Mouse (Mus musculus): ENCODE results near the gene Ggps1. TPM values are rescaled to one million over a fixed set of nuclear protein-coding genes. Genes with fewer than 3 reads are reported as not detected.

Ggps1 gene
- total RNA-seq (2017), result 40.1 and 45.9 TPM in 2 replicates

GRCm38 (mm10) chr13:14063013-14063941 lies at the start of gene Ggps1, which contains the start of gene Arid4b:
TSS of gene Ggps1 (minus strand) at chr13:14063488.
TSS of gene Arid4b (plus strand) at chr13:14063232.
- peak; percentile 93 for ATAC-seq (replicated peaks in 1 of 2; ENCODE audit: insufficient read depth in 1 of 2, low FRiP score in 2 of 2, low TSS enrichment in 1 of 2, low read depth in 1 of 2, poor library complexity in 2 of 2, severe bottlenecking in 2 of 2)

- no peak for ATAC-seq (replicated peaks in 1 of 2; ENCODE audit: insufficient read depth in 1 of 2, low FRiP score in 2 of 2, low TSS enrichment in 1 of 2, low read depth in 1 of 2, poor library complexity in 2 of 2, severe bottlenecking in 2 of 2)
These were observed 47.9 kb upstream of the Ggps1 start for GRCm38 (mm10) chr13:14111146-14111545.

- no peak for ATAC-seq (replicated peaks in 1 of 2; ENCODE audit: insufficient read depth in 1 of 2, low FRiP score in 2 of 2, low TSS enrichment in 1 of 2, low read depth in 1 of 2, poor library complexity in 2 of 2, severe bottlenecking in 2 of 2)
These were observed 47.0 kb upstream of the Ggps1 start for GRCm38 (mm10) chr13:14110154-14110873.

- no peak for ATAC-seq (replicated peaks in 1 of 2; ENCODE audit: insufficient read depth in 1 of 2, low FRiP score in 2 of 2, low TSS enrichment in 1 of 2, low read depth in 1 of 2, poor library complexity in 2 of 2, severe bottlenecking in 2 of 2)
These were observed 39.7 kb upstream of the Ggps1 start for GRCm38 (mm10) chr13:14103026-14103425.

- no peak for ATAC-seq (replicated peaks in 1 of 2; ENCODE audit: insufficient read depth in 1 of 2, low FRiP score in 2 of 2, low TSS enrichment in 1 of 2, low read depth in 1 of 2, poor library complexity in 2 of 2, severe bottlenecking in 2 of 2)
These were observed 25.4 kb upstream of the Ggps1 start for GRCm38 (mm10) chr13:14088669-14089068.

- no peak for ATAC-seq (replicated peaks in 1 of 2; ENCODE audit: insufficient read depth in 1 of 2, low FRiP score in 2 of 2, low TSS enrichment in 1 of 2, low read depth in 1 of 2, poor library complexity in 2 of 2, severe bottlenecking in 2 of 2)
These were observed 12.0 kb upstream of the Ggps1 start for GRCm38 (mm10) chr13:14075326-14075725.

GRCm38 (mm10) chr13:14074371-14074770 lies 11.1 kb upstream of the Ggps1 start:
- peak; percentile 33 to 59; a peak in 3 of 4 replicates for ATAC-seq (replicated peaks in 1 of 2; ENCODE audit: insufficient read depth in 1 of 2, low FRiP score in 2 of 2, low TSS enrichment in 1 of 2, low read depth in 1 of 2, poor library complexity in 2 of 2, severe bottlenecking in 2 of 2)

GRCm38 (mm10) chr13:14069291-14069690 lies 6.0 kb upstream of the Ggps1 start:
- ATAC-seq (replicated peaks in 1 of 2; ENCODE audit: insufficient read depth in 1 of 2, low FRiP score in 2 of 2, low TSS enrichment in 1 of 2, low read depth in 1 of 2, poor library complexity in 2 of 2, severe bottlenecking in 2 of 2), result no peak

GRCm38 (mm10) chr13:14068035-14068434 lies 4.7 kb upstream of the Ggps1 start:
- no peak for ATAC-seq (replicated peaks in 1 of 2; ENCODE audit: insufficient read depth in 1 of 2, low FRiP score in 2 of 2, low TSS enrichment in 1 of 2, low read depth in 1 of 2, poor library complexity in 2 of 2, severe bottlenecking in 2 of 2)

GRCm38 (mm10) chr13:14065701-14066100 lies 2.4 kb upstream of the Ggps1 start:
- no peak for ATAC-seq (replicated peaks in 1 of 2; ENCODE audit: insufficient read depth in 1 of 2, low FRiP score in 2 of 2, low TSS enrichment in 1 of 2, low read depth in 1 of 2, poor library complexity in 2 of 2, severe bottlenecking in 2 of 2)

- no peak for ATAC-seq (replicated peaks in 1 of 2; ENCODE audit: insufficient read depth in 1 of 2, low FRiP score in 2 of 2, low TSS enrichment in 1 of 2, low read depth in 1 of 2, poor library complexity in 2 of 2, severe bottlenecking in 2 of 2)
These were observed 1.7 kb upstream of the Ggps1 start for GRCm38 (mm10) chr13:14065028-14065380.

GRCm38 (mm10) chr13:14064341-14065027 lies 1.2 kb upstream of the Ggps1 start:
- ATAC-seq (replicated peaks in 1 of 2; ENCODE audit: insufficient read depth in 1 of 2, low FRiP score in 2 of 2, low TSS enrichment in 1 of 2, low read depth in 1 of 2, poor library complexity in 2 of 2, severe bottlenecking in 2 of 2), result peak in 1 of 2 experiments; percentile 18; a peak in 1 of 4 replicates

- ATAC-seq (replicated peaks in 1 of 2; ENCODE audit: insufficient read depth in 1 of 2, low FRiP score in 2 of 2, low TSS enrichment in 1 of 2, low read depth in 1 of 2, poor library complexity in 2 of 2, severe bottlenecking in 2 of 2), result peak in 1 of 2 experiments; percentile 29; a peak in 1 of 4 replicates
These were observed 619 bp upstream of the Ggps1 start for GRCm38 (mm10) chr13:14063942-14064271.

- no peak for ATAC-seq (replicated peaks in 1 of 2; ENCODE audit: insufficient read depth in 1 of 2, low FRiP score in 2 of 2, low TSS enrichment in 1 of 2, low read depth in 1 of 2, poor library complexity in 2 of 2, severe bottlenecking in 2 of 2)
These were observed 877 bp downstream of the Ggps1 start for GRCm38 (mm10) chr13:14062209-14063012.

GRCm38 (mm10) chr13:14059582-14059981 lies 3.7 kb downstream of the Ggps1 start:
- no peak for ATAC-seq (replicated peaks in 1 of 2; ENCODE audit: insufficient read depth in 1 of 2, low FRiP score in 2 of 2, low TSS enrichment in 1 of 2, low read depth in 1 of 2, poor library complexity in 2 of 2, severe bottlenecking in 2 of 2)

- ATAC-seq (replicated peaks in 1 of 2; ENCODE audit: insufficient read depth in 1 of 2, low FRiP score in 2 of 2, low TSS enrichment in 1 of 2, low read depth in 1 of 2, poor library complexity in 2 of 2, severe bottlenecking in 2 of 2), result no peak
These were observed 6.5 kb downstream of the Ggps1 start for GRCm38 (mm10) chr13:14056801-14057200.

GRCm38 (mm10) chr13:14049878-14050277 lies 13.4 kb downstream of the Ggps1 start:
- no peak for ATAC-seq (replicated peaks in 1 of 2; ENCODE audit: insufficient read depth in 1 of 2, low FRiP score in 2 of 2, low TSS enrichment in 1 of 2, low read depth in 1 of 2, poor library complexity in 2 of 2, severe bottlenecking in 2 of 2)

All from hematopoietic stem cell, adult 5-6 weeks (primary cell).